Mouse (Mus musculus) heart, adult 2 months (tissue): ENCODE measurements around the gene Hist1h4i. TPM values are rescaled to one million over a fixed set of nuclear protein-coding genes. Genes with fewer than 3 reads are reported as not detected.

Experiments
- DNase-seq, 2 experiments: peaks; one replicate each; pipeline ENCODE4 v3.0.0; 2021
- H3K27ac ChIP-seq: fragments of 200-600 bp; 2 replicates; pipeline ENCODE4 v1.8.1; 2022
- H3K27me3 ChIP-seq: fragments of 200-500 bp; 2 replicates; pipeline ENCODE4 v1.6.1; 2012; ENCODE audit warnings: mild to moderate bottlenecking, low read length, inconsistent platforms, mixed read lengths; ENCODE audit not compliant: control insufficient read depth, insufficient read depth
- H3K36me3 ChIP-seq: fragments of 200-500 bp; 2 replicates; pipeline ENCODE4 v1.6.1; 2012; ENCODE audit warnings: low read length, inconsistent platforms; ENCODE audit not compliant: control insufficient read depth, insufficient read depth
- H3K4me1 ChIP-seq: fragments of 200-500 bp; 2 replicates; pipeline ENCODE4 v1.6.1; 2011; ENCODE audit warnings: low read length; ENCODE audit not compliant: control insufficient read depth, insufficient read depth
- H3K4me3 ChIP-seq: fragments of 200-600 bp; 2 replicates; pipeline ENCODE4 v1.8.1; 2022
- H3K79me2 ChIP-seq: fragments of 200-500 bp; replicated peaks from 2 replicates; pipeline ENCODE4 v1.6.1; 2012; ENCODE audit warnings: mild to moderate bottlenecking, inconsistent platforms, low read length, moderate library complexity, mixed read lengths; ENCODE audit not compliant: control insufficient read depth, insufficient read depth
- H3K9ac ChIP-seq: fragments of 200-500 bp; 2 replicates; pipeline ENCODE4 v1.6.1; 2012; ENCODE audit warnings: low read depth, mild to moderate bottlenecking, control low read depth, inconsistent platforms, low read length, mixed read lengths
- CTCF ChIP-seq: fragments of 200-600 bp; IDR thresholded peaks from 2 replicates; pipeline ENCODE4 v1.8.1; 2022; ENCODE audit warnings: antibody characterized with exemption, mild to moderate bottlenecking, moderate library complexity
- EP300 ChIP-seq: fragments of 200-500 bp; IDR thresholded peaks from 2 replicates; pipeline ENCODE4 v1.6.1; 2011; ENCODE audit warnings: low read depth, low read length, control low read depth; ENCODE audit not compliant: insufficient read depth
- POLR2A ChIP-seq: fragments of 200-500 bp; IDR thresholded peaks from 2 replicates; pipeline ENCODE4 v1.6.1; 2011; ENCODE audit warnings: mild to moderate bottlenecking, low read depth, low read length, control low read depth; ENCODE audit not compliant: insufficient read depth
- WGBS: fragments of 180-500 bp; shearing (Covaris S2); methylation state at CpG from one replicate; pipeline ENCODE4 v1.1.7; 2018; 5-methylcytosine and 5-hydroxymethylcytosine counted together
- intact Hi-C: fragments of 180-260 bp; cut with DNase I; formaldehyde crosslinking; loops from one replicate; pipeline ENCODE4 v1.15.1; 2025
- polyA plus RNA-seq: library from polyadenylated mRNA; depleted of rRNA; stranded (reverse); fragments of >200 nt; gene quantifications from 2 replicates; pipeline ENCODE4 v1.2.3, GENCODE M21; 2012
- total RNA-seq, 2 experiments: library from RNA; stranded (reverse); gene quantifications; 2 replicates each; pipeline ENCODE4 v1.2.3; 2021

The Hist1h4i gene
- total and polyA plus RNA-seq, 3 experiments = 5.8 to 18.1 (median 11.9) TPM

GRCm38 (mm10) chr13:22039951-22040463, 1.2 kb downstream of the Hist1h4i start:
- 19% methylated on average over 2 of the region's 2 CpGs for WGBS
- H3K36me3 ChIP-seq = no peaks in the 10 kb centered on the region
- intact Hi-C loops = loop anchor here (2.0 to 10.0 kb wide), 9 partner anchors 215 to 1707 kb away; partner anchors contain the start of genes Hist1h1e, Hist1h1t, Hist1h2ai and Hist1h2ak
- no peak overlapping the region for H3K4me3 ChIP-seq
- H3K79me2 ChIP-seq = no peaks in the 10 kb centered on the region
- H3K4me1 ChIP-seq = no peaks in the 10 kb centered on the region; the same call in 1 of the 2 replicates
- H3K27ac ChIP-seq = no peak overlapping the region
- no peaks in the 10 kb centered on the region for H3K27me3 ChIP-seq
- no peak for DNase-seq
- no peak overlapping the region for H3K9ac ChIP-seq
- TF ChIP-seq POLR2A (no peak), CTCF (no peak), EP300 (no peak)

DNA sequence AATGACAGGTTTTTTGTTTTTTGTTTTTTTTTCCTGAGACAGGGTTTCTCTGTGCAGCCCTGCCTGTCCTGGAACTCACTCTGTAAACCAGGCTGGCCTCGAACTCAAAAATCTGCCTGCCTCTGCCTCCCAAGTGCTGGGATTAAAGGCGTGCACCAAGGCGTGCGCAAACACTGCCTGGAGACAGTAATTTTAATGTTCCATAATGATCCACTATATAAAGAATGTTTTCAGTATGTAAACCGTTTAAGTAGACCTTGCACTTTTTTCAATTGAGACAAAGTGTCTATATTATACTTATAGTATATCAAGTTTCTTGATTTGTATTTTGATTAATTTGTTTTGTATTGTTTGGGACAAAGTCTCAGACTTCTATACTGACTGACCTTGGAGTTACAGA, 1.8 kb downstream of the Hist1h4i start:
- no peak for DNase-seq
- TF ChIP-seq CTCF (no peak), EP300 (no peak), POLR2A (no peak)
- no peaks in the 10 kb centered on the region for H3K36me3 ChIP-seq
- no peak overlapping the region for H3K9ac ChIP-seq
- intact Hi-C loops = loop anchor here (5.0 to 10.0 kb wide), 2 partner anchors 215 to 1658 kb away; partner anchors contain the start of genes Hist1h1t and Hist1h4c
- no peak overlapping the region for H3K4me3 ChIP-seq
- WGBS = 75% methylated on average over 5 of the region's 5 CpGs
- H3K79me2 ChIP-seq = no peaks in the 10 kb centered on the region
- no peak overlapping the region for H3K27ac ChIP-seq
- H3K4me1 ChIP-seq = no peaks in the 10 kb centered on the region; the same call in 1 of the 2 replicates
- H3K27me3 ChIP-seq = no peaks in the 10 kb centered on the region

GRCm38 (mm10) chr13:22037415-22037814, 3.7 kb downstream of the Hist1h4i start:
- Histone ChIP-seq H3K27me3 (no peaks in the 10 kb centered on the region), H3K79me2 (no peaks in the 10 kb centered on the region), H3K27ac (no peak overlapping the region), H3K9ac (no peak overlapping the region), H3K4me3 (no peak overlapping the region), H3K4me1 (no peaks in the 10 kb centered on the region; the same call in 1 of the 2 replicates), H3K36me3 (no peaks in the 10 kb centered on the region)
- WGBS = 81% methylated on average over 2 of the region's 2 CpGs
- intact Hi-C loops = loop anchor here (5.0 to 10.0 kb wide), 2 partner anchors 213 to 1660 kb away; partner anchors contain the start of genes Hist1h1t and Hist1h4c
- TF ChIP-seq EP300 (no peak), CTCF (no peak), POLR2A (no peak)
- no peak for DNase-seq

DNA sequence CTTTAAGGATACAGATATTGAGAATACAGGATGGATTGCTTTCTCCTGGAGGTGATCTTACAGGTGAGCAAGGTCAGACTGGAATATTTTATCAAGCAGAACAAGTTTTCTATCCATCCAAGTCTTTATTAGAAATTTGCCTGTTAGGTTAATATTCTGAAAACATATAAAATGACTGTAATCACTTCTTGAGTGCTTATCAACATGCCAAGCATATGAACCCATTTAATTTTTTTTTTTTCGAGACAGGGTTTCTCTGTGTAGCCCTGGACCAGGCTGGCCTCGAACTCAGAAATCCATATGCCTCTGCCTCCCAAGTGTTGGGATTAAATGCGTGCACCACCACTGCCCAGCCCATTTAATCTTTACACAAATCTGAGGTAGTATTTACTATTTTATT, 4.2 kb downstream of the Hist1h4i start:
- H3K9ac ChIP-seq = no peak overlapping the region
- H3K27ac ChIP-seq = no peak overlapping the region
- H3K27me3 ChIP-seq = no peaks in the 10 kb centered on the region
- intact Hi-C loops = loop anchor here (5.0 to 10.0 kb wide), 2 partner anchors 212 to 1660 kb away; partner anchors contain the start of genes Hist1h1t and Hist1h4c
- no peak overlapping the region for H3K4me3 ChIP-seq
- no peaks in the 10 kb centered on the region; the same call in 1 of the 2 replicates for H3K4me1 ChIP-seq
- no peaks in the 10 kb centered on the region for H3K36me3 ChIP-seq
- WGBS = 81% methylated on average over 3 of the region's 3 CpGs
- TF ChIP-seq POLR2A = no peak
- TF ChIP-seq CTCF = no peak
- TF ChIP-seq EP300 = no peak
- H3K79me2 ChIP-seq = no peaks in the 10 kb centered on the region
- DNase-seq = no peak

GRCm38 (mm10) chr13:22036149-22036956, 4.8 kb downstream of the Hist1h4i start:
- intact Hi-C loops = loop anchor here (5.0 to 10.0 kb wide), 2 partner anchors 212 to 1661 kb away; partner anchors contain the start of genes Hist1h1t and Hist1h4c
- H3K36me3 ChIP-seq = no peaks in the 10 kb centered on the region
- H3K4me3 ChIP-seq = peak overlapping the region; percentile 39; the same call in 1 of the 2 replicates
- no peak overlapping the region for H3K27ac ChIP-seq
- H3K79me2 ChIP-seq = no peaks in the 10 kb centered on the region
- 11% methylated on average over 20 of the region's 23 CpGs for whole genome bisulfite sequencing
- TF ChIP-seq EP300 = no peak
- no peak for DNase-seq
- no peak overlapping the region for H3K9ac ChIP-seq
- no peaks in the 10 kb centered on the region; the same call in 1 of the 2 replicates for H3K4me1 ChIP-seq
- H3K27me3 ChIP-seq = no peaks in the 10 kb centered on the region
